Mouse (Mus musculus) MEL (cell line): ENCODE measurements around the gene Flvcr1. TPM values are rescaled to one million over a fixed set of nuclear protein-coding genes. Genes with fewer than 3 reads are reported as not detected.

ENCODE experiments used
- DNase-seq: peaks from one replicate; pipeline ENCODE4 v3.0.0; 2011; ENCODE audit warnings: low read depth, low spot score
- H3K27ac ChIP-seq: 2 replicates; pipeline ENCODE4 v1.5.1; 2012; ENCODE audit warnings: low read depth, mild to moderate bottlenecking, control low read depth, low read length, moderate library complexity; ENCODE audit not compliant: control insufficient read depth
- H3K27me3 ChIP-seq, 2 experiments: fragments of 150-350 bp in 1 of 2; sonication (generic) in 1 of 2; 2 replicates each; pipeline ENCODE4 v1.6.1; 2012; ENCODE audit warnings: low read length in 2 of 2, mild to moderate bottlenecking in 2 of 2, improper control_type of control experiment in 1 of 2, moderate library complexity in 1 of 2; ENCODE audit not compliant: insufficient read depth in 2 of 2, control insufficient read depth in 1 of 2
- H3K36me3 ChIP-seq, 2 experiments: 2 replicates each; pipeline ENCODE4 v1.6.1; 2012 to 2014; ENCODE audit warnings: low read length in 2 of 2, improper control_type of control experiment in 1 of 2, inconsistent platforms in 1 of 2, mild to moderate bottlenecking in 1 of 2; ENCODE audit not compliant: insufficient read depth in 2 of 2, control insufficient read depth in 1 of 2
- H3K4me1 ChIP-seq, 2 experiments: fragments of 150-350 bp in 1 of 2; sonication (generic) in 1 of 2; 2 replicates each; pipeline ENCODE4 v1.6.1; 2012; ENCODE audit warnings: low read length in 2 of 2, improper control_type of control experiment in 1 of 2, mild to moderate bottlenecking in 1 of 2; ENCODE audit not compliant: insufficient read depth in 2 of 2, control insufficient read depth in 1 of 2
- H3K4me3 ChIP-seq, 2 experiments: fragments of 150-350 bp in 1 of 2; sonication (generic) in 1 of 2; 2 replicates each; pipeline ENCODE4 v1.5.1; 2012; ENCODE audit warnings: low read depth in 2 of 2, low read length in 2 of 2, mild to moderate bottlenecking in 2 of 2, moderate library complexity in 2 of 2, control low read depth in 1 of 2, improper control_type of control experiment in 1 of 2; ENCODE audit not compliant: control insufficient read depth in 1 of 2, insufficient read depth in 1 of 2
- H3K79me2 ChIP-seq: 2 replicates; pipeline ENCODE4 v1.6.1; 2012; ENCODE audit warnings: mild to moderate bottlenecking, low read length, moderate library complexity; ENCODE audit not compliant: control insufficient read depth, poor library complexity, insufficient read depth
- H3K9ac ChIP-seq: 2 replicates; pipeline ENCODE4 v1.6.1; 2012; ENCODE audit warnings: low read depth, mild to moderate bottlenecking, control low read depth, low read length, moderate library complexity; ENCODE audit not compliant: control insufficient read depth, poor library complexity, severe bottlenecking
- H3K9me3 ChIP-seq: fragments of 150-350 bp; sonication (generic); replicated peaks from 2 replicates; pipeline ENCODE4 v1.6.1; 2012; ENCODE audit warnings: mild to moderate bottlenecking, low read length, improper control_type of control experiment, moderate library complexity; ENCODE audit not compliant: insufficient read depth
- CHD1 ChIP-seq: IDR thresholded peaks from 2 replicates; pipeline ENCODE4 v1.6.1; 2012; ENCODE audit warnings: low read depth, mild to moderate bottlenecking, inconsistent platforms, low read length, improper control_type of control experiment
- CTCF ChIP-seq, 3 experiments: IDR thresholded peaks in 2 of 3; conservative IDR thresholded peaks in 1 of 3; 2 replicates each; pipeline ENCODE4 v1.5.1; 2011 to 2012; ENCODE audit warnings: low read length in 3 of 3, low read depth in 2 of 3, mild to moderate bottlenecking in 2 of 3, improper control_type of control experiment in 1 of 3, inconsistent platforms in 1 of 3, mixed read lengths in 1 of 3, moderate library complexity in 1 of 3; ENCODE audit not compliant: control insufficient read depth in 1 of 3, insufficient read depth in 1 of 3, poor library complexity in 1 of 3, severe bottlenecking in 1 of 3
- E2F4 ChIP-seq: IDR thresholded peaks from 2 replicates; pipeline ENCODE4 v1.6.1; 2011; ENCODE audit warnings: low read depth, low read length, improper control_type of control experiment, borderline replicate concordance
- ELF1 ChIP-seq: IDR thresholded peaks from 2 replicates; pipeline ENCODE4 v1.6.1; 2014; ENCODE audit warnings: low read depth, mild to moderate bottlenecking, inconsistent platforms, low read length, improper control_type of control experiment, moderate library complexity
- HCFC1 ChIP-seq: IDR thresholded peaks from 2 replicates; pipeline ENCODE4 v1.6.1; 2012; ENCODE audit warnings: low read depth, mild to moderate bottlenecking, inconsistent platforms, low read length, improper control_type of control experiment, moderate library complexity
- KAT2A ChIP-seq: conservative IDR thresholded peaks from 2 replicates; pipeline ENCODE4 v1.6.1; 2012; ENCODE audit warnings: low read depth, low read length, improper control_type of control experiment, inconsistent platforms
- MAFK ChIP-seq: IDR thresholded peaks from 2 replicates; pipeline ENCODE4 v1.6.1; 2011; ENCODE audit warnings: low read depth, mild to moderate bottlenecking, low read length, improper control_type of control experiment, borderline replicate concordance
- MAZ ChIP-seq: IDR thresholded peaks from 2 replicates; pipeline ENCODE4 v1.6.1; 2012; ENCODE audit warnings: low read depth, mild to moderate bottlenecking, inconsistent platforms, low read length, improper control_type of control experiment
- MXI1 ChIP-seq: IDR thresholded peaks from 2 replicates; pipeline ENCODE4 v1.6.1; 2011; ENCODE audit warnings: mild to moderate bottlenecking, low read depth, low read length, improper control_type of control experiment
- MYB ChIP-seq: IDR thresholded peaks from 2 replicates; pipeline ENCODE4 v1.6.1; 2011; ENCODE audit warnings: mild to moderate bottlenecking, low read depth, low read length, improper control_type of control experiment
- NELFE ChIP-seq: IDR thresholded peaks from 2 replicates; pipeline ENCODE4 v1.6.1; 2011; ENCODE audit warnings: low read depth, low read length, improper control_type of control experiment
- NRF1 ChIP-seq: IDR thresholded peaks from 2 replicates; pipeline ENCODE4 v1.6.1; 2014; ENCODE audit warnings: low read depth, mild to moderate bottlenecking, inconsistent platforms, low read length, improper control_type of control experiment, moderate library complexity; ENCODE audit not compliant: poor library complexity, insufficient read depth, severe bottlenecking
- RCOR1 ChIP-seq: IDR thresholded peaks from 2 replicates; pipeline ENCODE4 v1.6.1; 2012; ENCODE audit warnings: low read depth, mild to moderate bottlenecking, inconsistent platforms, low read length, improper control_type of control experiment
- SMC3 ChIP-seq: IDR thresholded peaks from 2 replicates; pipeline ENCODE4 v1.6.1; 2011; ENCODE audit warnings: low read depth, low read length, improper control_type of control experiment
- TCF12 ChIP-seq: IDR thresholded peaks from 2 replicates; pipeline ENCODE4 v1.6.1; 2014; ENCODE audit warnings: low read depth, mild to moderate bottlenecking, inconsistent platforms, low read length, improper control_type of control experiment, moderate library complexity
- UBTF ChIP-seq: IDR thresholded peaks from 2 replicates; pipeline ENCODE4 v1.6.1; 2012; ENCODE audit warnings: low read depth, mild to moderate bottlenecking, inconsistent platforms, low read length, improper control_type of control experiment, moderate library complexity, borderline replicate concordance; ENCODE audit not compliant: insufficient read depth
- USF1 ChIP-seq: IDR thresholded peaks from 2 replicates; pipeline ENCODE4 v1.6.1; 2014; ENCODE audit warnings: low read depth, mild to moderate bottlenecking, inconsistent platforms, low read length, improper control_type of control experiment, moderate library complexity
- USF2 ChIP-seq, 2 experiments: IDR thresholded peaks; 2 replicates each; pipeline ENCODE4 v1.6.1; 2011 to 2012; ENCODE audit warnings: improper control_type of control experiment in 2 of 2, low read length in 2 of 2, borderline replicate concordance in 1 of 2, inconsistent platforms in 1 of 2, low read depth in 1 of 2, mild to moderate bottlenecking in 1 of 2; ENCODE audit not compliant: insufficient read depth in 1 of 2
- ZMIZ1 ChIP-seq: IDR thresholded peaks from 2 replicates; pipeline ENCODE4 v1.6.1; 2012; ENCODE audit warnings: low read depth, mild to moderate bottlenecking, inconsistent platforms, low read length, improper control_type of control experiment, moderate library complexity
- ZNF384 ChIP-seq: IDR thresholded peaks from 2 replicates; pipeline ENCODE4 v1.6.1; 2012; ENCODE audit warnings: low read depth, mild to moderate bottlenecking, inconsistent platforms, low read length, improper control_type of control experiment
- polyA plus RNA-seq, 2 experiments: library from polyadenylated mRNA; stranded (reverse) in 1 of 2; unstranded in 1 of 2; fragments of >175 nt in 1 of 2; fragments of >200 nt in 1 of 2; gene quantifications; 2 replicates each; pipeline versions ENCODE4 v1.2.1 to v1.2.4; 2012; ENCODE audit warnings: low replicate concordance in 2 of 2, low read depth in 1 of 2; ENCODE audit not compliant: insufficient read length in 2 of 2, insufficient read depth in 1 of 2, missing spikeins in 1 of 2
- total RNA-seq: library from RNA; depleted of rRNA; stranded (reverse); fragments of 300-350 nt; gene quantifications from 2 replicates; pipeline ENCODE4 v1.2.3, GENCODE M21; 2012

Flvcr1 gene
- total and polyA plus RNA-seq, 3 experiments = 19.1 to 36.9 TPM; not detected in 1

GRCm38 (mm10) chr1:191042688-191043087, 16.7 kb upstream of the Flvcr1 start (continued):
- TF ChIP-seq TCF12 (0 out of 2 replicates have a peak, but pooled peaks have one; percentile 21), MAFK (no peak), UBTF (no peak), HCFC1 (no peak), MAZ (no peak), NRF1 (no peak), MXI1 (no peak), KAT2A (no peak), MYB (no peak), USF1 (no peak), ZNF384 (no peak)
- TF ChIP-seq, all 39 proteins: peak for 5

- H3K27me3 ChIP-seq = no peaks in the 10 kb centered on the region
- TF ChIP-seq ZMIZ1 (no peak), MAFK (no peak), RCOR1 (no peak), CHD1 (no peak), CTCF (IDR thresholded peaks at IDR 0.05 in 2 of 3, conservative IDR thresholded peaks at IDR 0.05 in 1 of 3; ENCODE audit: control insufficient read depth in 1 of 3, insufficient read depth in 1 of 3, low read depth in 2 of 3, low read length in 3 of 3, poor library complexity in 1 of 3, severe bottlenecking in 1 of 3) (no peak), SMC3 (no peak), NELFE (no peak), E2F4 (no peak), MXI1 (no peak), USF2 (IDR thresholded peaks at IDR 0.05; ENCODE audit: borderline replicate concordance in 1 of 2, insufficient read depth in 1 of 2, low read depth in 1 of 2, low read length in 2 of 2) (no peak), ELF1 (no peak)
- H3K9me3 ChIP-seq = no peaks in the 10 kb centered on the region
- H3K4me1 ChIP-seq = peaks cover 7 to 22% of the 10 kb centered on the region in 2 experiments
- no peaks in the 10 kb centered on the region for H3K79me2 ChIP-seq
- H3K9ac ChIP-seq = no peak overlapping the region
- H3K27ac ChIP-seq = peak overlapping the region; percentile 31
- H3K4me3 ChIP-seq = no peak overlapping the region
- no peak for DNase-seq
- H3K36me3 ChIP-seq = peaks cover 0 to 19% of the 10 kb centered on the region in 2 experiments; a peak in 3 of 4 replicates
These were observed 16.1 kb upstream of the Flvcr1 start for GRCm38 (mm10) chr1:191042106-191042505.
